Mouse (Mus musculus) Patski (cell line): ENCODE measurements around the gene Lmntd2. TPM values are rescaled to one million over a fixed set of nuclear protein-coding genes. Genes with fewer than 3 reads are reported as not detected.
A peak's percentile ranks its signal among the peaks of the same experiment; 100 is the strongest.

Experiments used
- ATAC-seq: fragments of 100-300 bp; one replicate; pipeline ENCODE4 v1.8.0; 2021
- CTCF ChIA-PET: fragments of 350-600 bp; sonication (Branson Sonifier 250); formaldehyde crosslinking; loops from one replicate; lab custom pipeline; 2022; ENCODE audit warnings: inconsistent platforms; lab: Charles Lee
- POLR2A ChIA-PET: fragments of 350-600 bp; sonication (Branson Sonifier 250); formaldehyde crosslinking; loops from one replicate; lab custom pipeline; 2022; ENCODE audit warnings: antibody characterized with exemption, inconsistent platforms; lab: Charles Lee
- DNase-seq: peaks from one replicate; pipeline ENCODE4 v3.0.0-alpha.2; 2011; ENCODE audit warnings: low read depth, low spot score
- H3K27me3 ChIP-seq: fragments of 371-371 bp; one replicate; pipeline ENCODE4 v1.5.1; 2021
- CTCF ChIP-seq: fragments of 100-300 bp; IDR thresholded peaks from one replicate; pipeline ENCODE4 v1.5.1; 2021
- in situ Hi-C: fragments of 300-500 bp; cut with MboI; formaldehyde crosslinking; loops from 3 replicates; pipeline ENCODE4 v1.11.1; 2018; ENCODE audit warnings: low pct_unique_long_range_greater_than_20kb, mixed read lengths
- polyA plus RNA-seq: library from polyadenylated mRNA; unstranded; gene quantifications from one replicate; pipeline ENCODE4 v1.2.3, GENCODE M21; 2021

Lmntd2 gene
- polyA plus RNA-seq, 1 experiment from 2014 or later: 4.5 TPM

DNA sequence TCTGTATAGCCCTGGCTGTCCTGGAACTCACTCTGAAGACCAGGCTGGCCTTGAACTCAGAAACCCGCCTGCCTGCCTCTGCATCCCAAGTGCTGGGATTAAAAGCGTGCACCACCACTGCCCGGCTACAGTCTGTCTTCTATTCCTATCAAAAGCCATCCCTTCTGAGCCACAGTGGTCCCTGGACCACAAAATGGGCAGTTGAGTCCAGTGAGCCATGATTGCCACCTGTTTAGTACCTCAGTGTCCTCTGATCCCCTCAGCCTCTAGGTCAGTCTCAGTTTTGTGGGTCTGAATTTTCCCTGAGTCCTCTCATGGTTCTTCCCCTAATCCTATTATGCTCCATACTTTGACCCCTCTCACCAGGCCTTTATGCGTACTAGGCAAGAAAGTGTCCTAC, 13.9 kb upstream of the Lmntd2 start:
- H3K27me3 ChIP-seq: no peaks in the 10 kb centered on the region
- peak; percentile 9 for ATAC-seq
- in situ Hi-C loops: no loop called here
- ChIA-PET CTCF (interaction anchor here (1.5 to 2.1 kb wide), 3 partner anchors 9 to 14 kb away, joined by 4 to 9 read pairs (median 6); no protein-coding TSS in a partner anchor), POLR2A (interaction anchor here (1.5 kb wide), 1 partner anchor 35 kb away, joined by 5 read pairs; no protein-coding TSS in a partner anchor)
- TF ChIP-seq CTCF: no peak
- DNase-seq: no peak

DNA sequence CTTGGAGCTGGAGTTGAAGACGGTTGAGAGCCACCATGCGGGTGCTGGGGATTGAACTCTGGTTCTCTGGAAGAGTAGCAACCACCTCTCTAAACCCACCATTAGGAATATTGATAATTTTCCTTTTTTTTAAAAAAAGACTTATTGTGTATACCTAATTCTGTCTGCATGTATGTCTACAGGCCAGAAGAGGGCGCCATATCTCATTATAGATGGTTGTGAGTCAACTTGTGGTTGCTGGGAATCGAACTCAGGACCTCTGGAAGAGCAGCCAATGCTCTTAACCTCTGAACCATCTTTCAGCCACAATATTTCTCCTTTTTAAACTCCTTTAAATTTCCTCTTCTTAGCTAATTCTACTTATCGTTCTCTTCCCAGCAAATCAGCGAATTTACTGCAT, 12.7 kb upstream of the Lmntd2 start:
- in situ Hi-C loops: no loop called here
- CTCF ChIA-PET: interaction anchor here (0.9 kb wide), 1 partner anchor 12 kb away, joined by 3 read pairs; no protein-coding TSS in a partner anchor
- DNase-seq: no peak
- TF ChIP-seq CTCF: no peak
- ATAC-seq: no peak
- no peaks in the 10 kb centered on the region for H3K27me3 ChIP-seq
- POLR2A ChIA-PET: no interaction called here

DNA sequence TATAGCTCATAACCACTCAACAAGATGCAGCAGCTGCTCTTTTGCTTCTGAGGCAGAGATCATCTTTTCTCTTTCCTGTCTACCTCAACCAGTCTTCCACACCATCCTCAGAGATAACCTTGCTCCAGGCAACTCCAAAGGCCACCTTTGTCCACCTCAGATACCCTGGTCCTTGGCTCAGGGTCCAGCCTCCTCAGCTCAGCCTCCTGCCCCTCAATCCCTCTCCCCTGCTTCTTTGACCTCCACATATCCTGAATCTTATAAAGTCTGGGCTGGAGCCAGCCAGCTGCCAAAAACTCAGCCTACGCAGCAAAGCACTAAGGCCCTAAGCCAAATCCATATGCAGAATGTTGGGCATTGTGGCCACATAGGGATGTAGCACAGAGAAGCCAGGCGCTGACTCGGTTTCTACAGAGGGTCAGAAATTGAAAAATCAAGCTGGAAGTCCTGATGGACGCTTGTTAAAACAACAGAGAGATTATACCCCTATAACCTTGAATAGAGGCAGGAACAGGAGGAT, 8.9 kb upstream of the Lmntd2 start:
- in situ Hi-C loops: no loop called here
- ChIA-PET POLR2A (no interaction called here), CTCF (interaction anchor here (0.6 kb wide), 1 partner anchor 22 kb away, joined by 3 read pairs; no protein-coding TSS in a partner anchor)
- TF ChIP-seq CTCF: no peak
- ATAC-seq: no peak
- H3K27me3 ChIP-seq: no peaks in the 10 kb centered on the region
- no peak for DNase-seq

DNA sequence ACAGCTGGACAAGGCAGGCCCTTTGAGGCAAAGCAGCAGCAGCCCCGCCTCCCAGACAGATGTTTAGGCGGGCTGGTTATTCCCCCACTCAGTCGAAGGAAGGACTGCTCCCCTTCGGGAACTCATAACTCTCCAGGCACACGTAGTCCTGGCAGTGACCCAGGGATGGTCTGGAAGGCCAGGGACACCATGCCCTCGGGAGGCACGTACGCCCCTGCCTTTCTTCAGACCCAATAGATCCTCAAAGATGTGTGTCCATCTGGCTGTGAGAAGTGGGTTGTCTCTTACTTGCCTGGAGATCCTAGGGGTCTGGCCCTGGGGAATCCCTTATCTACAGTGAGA, 8.2 kb upstream of the Lmntd2 start:
- DNase-seq: no peak
- no peak for TF ChIP-seq CTCF
- in situ Hi-C loops: no loop called here
- ChIA-PET CTCF (no interaction called here), POLR2A (no interaction called here)
- H3K27me3 ChIP-seq: no peaks in the 10 kb centered on the region
- no peak for ATAC-seq

GRCm38 (mm10) chr7:141221249-141222125, 7.6 kb upstream of the Lmntd2 start:
- DNase-seq (peak; percentile 86), ATAC-seq (peak; percentile 96)
- no peaks in the 10 kb centered on the region for H3K27me3 ChIP-seq
- CTCF ChIA-PET: no interaction called here
- in situ Hi-C loops: no loop called here
- no peak for TF ChIP-seq CTCF
- POLR2A ChIA-PET: interaction anchor here (1.0 kb wide), 1 partner anchor 10 kb away, joined by 3 read pairs; no protein-coding TSS in a partner anchor

GRCm38 (mm10) chr7:141220377-141220776, 6.5 kb upstream of the Lmntd2 start:
- ChIA-PET POLR2A (interaction anchor here (1.0 kb wide), 1 partner anchor 11 kb away, joined by 3 read pairs; no protein-coding TSS in a partner anchor), CTCF (interaction anchor here (1.0 kb wide), 1 partner anchor 13 kb away, joined by 4 read pairs; no protein-coding TSS in a partner anchor)
- in situ Hi-C loops: no loop called here
- H3K27me3 ChIP-seq: no peaks in the 10 kb centered on the region
- DNase-seq (no peak), ATAC-seq (no peak)
- TF ChIP-seq CTCF: no peak

- CTCF ChIA-PET: interaction anchor here (1.0 to 3.0 kb wide), 2 partner anchors 9 to 14 kb away, joined by 4 to 9 read pairs; partner anchors contain the start of gene Phrf1
- in situ Hi-C loops: no loop called here
- DNase-seq (no peak), ATAC-seq (no peak)
- TF ChIP-seq CTCF: no peak
- POLR2A ChIA-PET: no interaction called here
- H3K27me3 ChIP-seq: no peaks in the 10 kb centered on the region
Observed at GRCm38 (mm10) chr7:141219558-141220099, 5.7 kb upstream of the Lmntd2 start.

DNA sequence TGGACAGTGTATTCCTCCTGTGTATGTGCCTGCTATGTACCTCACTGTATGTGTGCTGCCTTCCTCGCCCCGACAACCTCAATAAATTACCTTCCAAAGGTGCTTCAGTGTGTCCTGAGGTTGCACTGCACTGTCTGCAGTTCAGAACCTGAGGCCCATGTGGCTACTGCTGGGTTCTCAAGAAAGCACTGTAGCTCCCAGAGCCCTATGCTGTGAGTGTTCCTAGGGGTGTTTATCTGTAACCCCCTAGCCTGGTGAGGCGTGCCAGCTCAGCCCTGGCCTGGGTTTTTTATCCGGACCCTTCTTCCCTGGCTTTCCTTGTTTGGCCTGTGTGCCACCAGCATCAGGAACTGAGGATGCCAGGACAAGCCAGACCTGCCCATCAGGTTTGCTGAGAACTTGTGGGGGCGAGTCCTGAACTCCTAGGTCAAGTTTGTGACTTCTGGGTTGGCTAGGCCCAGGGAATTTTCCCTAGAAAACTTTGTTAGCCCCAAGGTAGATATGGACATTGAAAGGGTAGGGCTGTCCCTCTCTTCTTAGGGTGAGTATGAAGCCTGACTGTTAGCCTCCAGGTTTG, 4.8 kb upstream of the Lmntd2 start:
- no peak for TF ChIP-seq CTCF
- no peak for ATAC-seq
- POLR2A ChIA-PET: no interaction called here
- no peak for DNase-seq
- in situ Hi-C loops: no loop called here
- H3K27me3 ChIP-seq: no peaks in the 10 kb centered on the region
- CTCF ChIA-PET: interaction anchor here (3.0 kb wide), 1 partner anchor 10 kb away, joined by 9 read pairs; the partner anchor contains the start of gene Phrf1

DNA sequence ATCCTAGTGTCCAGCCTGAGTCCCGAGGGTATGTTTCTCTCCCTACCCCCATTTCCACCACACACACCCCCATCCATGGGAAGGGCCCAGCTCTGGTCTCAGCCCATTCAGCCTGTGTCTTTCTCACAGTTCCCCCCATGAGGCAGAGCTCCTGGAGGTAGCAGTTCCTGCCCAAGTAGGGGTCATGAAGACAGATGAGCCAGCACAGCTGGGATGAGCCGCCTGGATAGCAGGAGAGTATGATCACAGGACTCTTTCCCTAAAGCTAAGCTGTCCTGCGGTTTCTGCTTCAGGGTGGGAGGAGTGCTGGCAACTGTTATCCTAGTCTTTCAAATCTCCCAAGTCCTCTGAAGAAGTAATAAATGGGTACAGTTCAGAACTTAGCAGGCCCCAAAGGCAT, 4.3 kb upstream of the Lmntd2 start:
- H3K27me3 ChIP-seq: no peaks in the 10 kb centered on the region
- ChIA-PET CTCF (interaction anchor here (3.0 kb wide), 1 partner anchor 11 kb away, joined by 9 read pairs; the partner anchor contains the start of gene Phrf1), POLR2A (no interaction called here)
- ATAC-seq: no peak
- TF ChIP-seq CTCF: no peak
- DNase-seq: no peak
- in situ Hi-C loops: no loop called here

GRCm38 (mm10) chr7:141217343-141218013, 3.6 kb upstream of the Lmntd2 start:
- in situ Hi-C loops: no loop called here
- POLR2A ChIA-PET: interaction anchor here (0.9 to 1.2 kb wide), 3 partner anchors 24 to 251 kb away, joined by 3 to 5 read pairs (median 3); partner anchors contain the start of genes Hras and Lrrc56
- no peaks in the 10 kb centered on the region for H3K27me3 ChIP-seq
- TF ChIP-seq CTCF: no peak
- CTCF ChIA-PET: interaction anchor here (2.4 to 3.0 kb wide), 2 partner anchors 11 to 18 kb away, joined by 8 to 9 read pairs; partner anchors contain the start of gene Phrf1
- DNase-seq (no peak), ATAC-seq (no peak)
